Mouse (Mus musculus): ENCODE data around the gene Ankk1. TPM values are rescaled to one million over a fixed set of nuclear protein-coding genes. Genes with fewer than 3 reads are reported as not detected.

Ankk1 gene
- total RNA-seq (2014; fragmentation: Nextera tagmentation): not detected in 2 replicates
- total RNA-seq (2017): not detected in 2 replicates

DNA sequence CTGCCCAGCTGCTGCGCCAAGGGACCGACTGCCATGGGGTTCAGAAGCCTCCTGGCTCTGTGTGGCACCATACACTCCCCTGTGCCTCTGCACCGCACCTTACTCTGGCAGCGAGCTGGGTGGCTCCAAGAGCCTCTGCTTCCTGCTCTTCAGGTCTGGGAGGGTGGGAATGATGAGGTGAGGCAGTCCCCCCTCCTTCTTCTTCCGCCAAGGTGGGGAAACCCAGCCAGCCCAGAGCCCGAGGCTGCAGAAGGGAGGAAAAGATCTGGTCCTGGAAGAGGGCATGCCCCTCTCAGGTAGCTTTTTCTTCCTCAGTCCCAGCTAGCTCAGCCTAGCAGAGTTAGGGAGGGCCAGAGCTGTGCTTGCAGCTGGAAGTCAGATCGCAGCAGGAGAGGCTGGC is at the start of gene Ankk1:
TSS of gene Ankk1 (minus strand) at position 101 of the 400 bp plus-strand sequence.
- no peak for ATAC-seq (replicated peaks; ENCODE audit: low FRiP score, low TSS enrichment, poor library complexity, severe bottlenecking)

DNA sequence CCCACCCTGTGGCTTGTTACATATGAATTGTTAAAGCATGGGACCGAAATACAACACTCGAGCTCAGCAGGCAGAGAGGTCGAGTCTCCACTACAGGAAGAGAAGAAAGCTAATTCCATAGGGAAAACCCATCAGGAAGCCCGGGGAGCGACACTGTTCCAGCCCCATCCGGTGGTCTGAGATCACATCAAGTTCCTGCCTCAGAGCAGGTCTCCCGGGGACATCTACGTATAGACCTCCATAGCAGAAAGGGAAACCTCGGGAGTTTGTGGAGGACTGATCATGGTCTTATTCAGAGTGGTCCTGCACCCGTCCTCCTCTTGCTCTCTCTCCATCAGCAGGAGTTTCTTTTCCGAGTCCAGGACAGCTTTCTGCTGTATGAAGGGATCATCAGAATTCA is 45.3 kb upstream of the Ankk1 start:
- ATAC-seq (replicated peaks; ENCODE audit: low FRiP score, low TSS enrichment, poor library complexity, severe bottlenecking): no peak

DNA sequence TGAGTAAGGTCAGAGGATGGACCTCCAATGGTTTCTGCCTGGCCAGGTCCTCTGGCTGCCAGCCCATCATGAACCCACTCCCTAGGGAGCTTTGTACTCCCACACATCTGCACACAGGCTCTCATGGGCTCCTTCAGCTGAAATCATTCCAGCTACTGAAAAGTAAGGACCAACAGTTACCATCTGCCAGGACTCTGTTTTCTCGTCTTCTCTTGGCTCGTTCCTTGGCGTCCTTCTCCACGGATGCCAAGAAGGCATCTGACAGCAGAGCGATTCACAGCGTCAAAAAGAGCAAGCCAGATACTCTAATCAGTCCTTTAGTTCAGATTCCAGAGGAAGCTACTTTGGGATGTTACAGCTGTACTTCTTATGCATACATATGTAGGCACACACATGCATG is 44.1 kb upstream of the Ankk1 start:
- no peak for ATAC-seq (replicated peaks; ENCODE audit: low FRiP score, low TSS enrichment, poor library complexity, severe bottlenecking)

DNA sequence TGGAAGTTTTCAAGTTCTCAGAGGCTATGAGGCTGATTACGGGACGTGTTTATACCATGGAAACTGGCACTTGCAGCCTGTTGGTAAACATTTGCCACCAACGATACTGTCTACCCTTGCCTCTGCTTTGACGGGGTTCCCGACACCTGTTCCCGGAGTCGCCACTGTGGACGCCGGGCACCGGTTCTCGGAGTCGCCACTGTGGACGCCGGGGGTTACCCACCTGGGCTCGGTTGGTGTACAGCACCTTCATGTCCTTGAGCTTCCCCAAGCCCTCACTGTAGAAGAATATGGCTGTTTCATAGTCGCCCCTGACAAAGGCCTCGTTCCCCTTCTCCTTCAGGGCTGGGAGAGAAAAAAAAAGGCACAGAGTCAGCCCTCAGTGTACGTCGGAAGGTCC is 43.2 kb upstream of the Ankk1 start:
- no peak for ATAC-seq (replicated peaks; ENCODE audit: low FRiP score, low TSS enrichment, poor library complexity, severe bottlenecking)

DNA sequence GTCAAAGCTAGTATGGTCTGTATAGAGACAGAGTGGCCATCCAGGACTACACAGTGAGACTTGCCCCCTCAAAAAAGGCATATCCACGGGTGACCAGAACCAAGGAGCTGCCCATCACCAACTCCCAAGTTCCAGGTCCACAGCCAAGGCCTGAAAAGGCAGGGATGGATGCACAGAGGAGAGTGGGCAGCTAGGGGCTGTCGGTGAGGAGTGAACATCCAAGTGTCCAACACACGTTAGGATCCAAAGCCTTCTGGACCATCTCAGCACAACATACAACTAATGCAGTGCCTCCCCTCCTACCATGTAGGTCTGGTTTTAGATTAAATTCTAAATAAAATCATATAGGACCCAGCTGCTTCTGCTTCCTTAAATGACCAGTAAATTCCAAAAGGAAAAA is 29.3 kb upstream of the Ankk1 start:
- no peak for ATAC-seq (replicated peaks; ENCODE audit: low FRiP score, low TSS enrichment, poor library complexity, severe bottlenecking)

DNA sequence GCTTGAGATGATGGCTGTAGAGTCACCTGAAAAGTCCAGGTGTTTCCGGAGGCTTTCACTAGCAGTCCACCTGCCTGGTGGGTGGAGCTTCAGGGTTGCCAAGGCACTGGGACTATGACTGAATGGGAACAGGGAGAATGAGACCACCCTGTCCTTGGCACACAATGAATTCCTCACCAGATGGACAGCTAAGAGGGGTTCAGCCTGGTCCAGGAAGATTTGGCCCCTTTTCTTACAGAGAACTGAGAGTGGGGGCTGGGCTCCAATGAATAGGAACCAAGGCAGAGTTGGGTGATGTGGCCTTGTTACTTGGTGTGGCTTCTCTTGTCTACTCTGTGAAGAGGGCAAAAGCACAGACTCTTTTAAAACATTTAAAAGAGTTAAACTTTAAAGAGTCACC is 25.6 kb upstream of the Ankk1 start:
- ATAC-seq (replicated peaks; ENCODE audit: low FRiP score, low TSS enrichment, poor library complexity, severe bottlenecking): no peak

DNA sequence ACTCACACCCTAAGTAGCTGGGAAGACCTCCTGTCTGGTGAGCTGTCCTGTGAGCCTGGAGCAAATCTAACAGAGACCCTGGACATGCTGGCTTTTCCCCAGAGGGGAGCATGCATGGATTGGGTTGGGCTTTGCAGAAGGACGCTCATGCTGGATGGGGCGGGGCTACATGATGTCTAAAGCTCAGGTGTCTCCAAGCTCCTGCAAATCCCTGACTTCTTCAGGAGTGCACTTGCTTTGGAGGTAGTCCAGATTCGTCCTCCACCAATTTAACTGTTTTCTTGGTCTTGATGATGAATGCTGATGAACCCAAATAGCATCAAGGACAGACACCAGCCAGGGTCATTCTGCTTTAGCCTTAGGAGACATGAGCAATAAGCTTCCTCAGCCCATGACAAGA is 23.7 kb upstream of the Ankk1 start:
- no peak for ATAC-seq (replicated peaks; ENCODE audit: low FRiP score, low TSS enrichment, poor library complexity, severe bottlenecking)

DNA sequence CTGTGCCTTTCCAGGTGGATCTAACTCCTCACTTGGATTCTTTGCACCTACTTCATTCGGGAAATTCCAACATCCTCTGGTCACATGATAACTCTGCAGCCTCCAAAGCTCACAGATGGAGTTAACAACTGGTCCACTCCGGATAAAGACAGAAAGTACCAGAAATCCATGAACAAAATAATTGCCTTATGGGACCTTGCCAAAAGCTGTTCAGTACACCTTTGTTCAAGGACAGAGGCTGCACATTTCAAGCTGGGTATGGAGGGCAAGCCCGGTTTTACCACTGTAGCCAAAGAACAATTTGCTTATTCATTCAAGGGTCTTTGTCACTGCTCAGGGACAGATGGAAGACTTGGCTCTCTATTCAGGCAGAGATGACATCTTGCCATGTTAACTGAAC is 15.8 kb upstream of the Ankk1 start:
- no peak for ATAC-seq (replicated peaks; ENCODE audit: low FRiP score, low TSS enrichment, poor library complexity, severe bottlenecking)

DNA sequence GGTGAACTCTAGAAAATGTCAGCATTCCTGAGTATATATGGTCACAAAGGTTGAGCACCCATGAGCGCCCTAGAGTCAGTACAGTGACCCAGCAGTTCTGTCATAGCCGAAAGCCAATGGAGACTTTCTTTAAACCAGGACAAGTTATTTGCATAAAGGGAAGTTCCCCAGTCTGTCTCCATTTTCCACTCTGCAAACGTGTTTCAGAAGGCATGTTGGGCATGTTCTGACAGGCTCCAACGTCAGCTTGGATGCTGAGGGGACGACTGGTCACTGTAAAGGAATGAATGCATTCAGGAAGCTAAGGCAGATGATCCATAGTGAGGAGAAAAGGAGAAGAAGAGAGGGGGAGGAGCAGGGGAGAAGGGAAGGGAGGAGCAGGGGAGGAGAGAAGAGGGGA is 657 bp upstream of the Ankk1 start:
- no peak for ATAC-seq (replicated peaks; ENCODE audit: low FRiP score, low TSS enrichment, poor library complexity, severe bottlenecking)

DNA sequence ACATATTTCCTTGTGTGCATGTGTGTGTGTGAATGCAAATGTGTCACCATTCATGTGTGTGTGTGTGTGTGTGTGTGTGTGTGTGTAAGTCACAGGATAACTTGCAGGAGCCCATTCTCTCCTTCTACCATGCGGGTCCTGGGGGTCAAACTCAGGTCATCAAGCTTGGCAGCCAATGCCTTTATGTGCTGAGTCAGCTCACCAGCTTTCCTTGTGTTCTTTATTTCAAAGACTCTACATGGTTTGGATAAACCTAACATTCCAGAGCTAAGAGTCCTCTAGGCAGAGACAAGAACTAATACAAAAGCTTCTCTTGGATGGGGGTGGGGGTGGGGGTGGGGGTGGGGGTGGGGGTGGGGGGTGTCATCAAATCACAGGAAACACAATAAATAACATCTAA is 1.2 kb downstream of the Ankk1 start:
- ATAC-seq (replicated peaks; ENCODE audit: low FRiP score, low TSS enrichment, poor library complexity, severe bottlenecking): no peak

DNA sequence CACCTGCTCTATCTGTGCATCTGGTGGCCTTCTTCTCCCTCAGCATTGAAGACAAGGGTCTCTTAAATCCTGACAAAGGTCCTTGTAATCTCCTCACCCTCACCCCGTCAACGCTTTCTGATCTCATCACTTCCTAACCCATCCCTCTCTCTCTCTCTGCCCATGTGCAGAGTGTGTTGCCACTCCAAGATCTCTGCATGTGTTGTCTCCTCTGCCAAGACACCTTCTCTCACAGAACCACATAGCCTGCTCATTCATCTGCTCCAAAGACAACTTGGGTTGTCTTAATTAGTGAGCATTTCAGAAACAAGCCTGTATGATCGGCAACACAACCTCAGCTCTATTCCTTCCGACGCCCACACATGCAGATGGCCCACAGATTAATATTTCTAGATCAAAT is 3.0 kb downstream of the Ankk1 start:
- no peak for ATAC-seq (replicated peaks; ENCODE audit: low FRiP score, low TSS enrichment, poor library complexity, severe bottlenecking)

DNA sequence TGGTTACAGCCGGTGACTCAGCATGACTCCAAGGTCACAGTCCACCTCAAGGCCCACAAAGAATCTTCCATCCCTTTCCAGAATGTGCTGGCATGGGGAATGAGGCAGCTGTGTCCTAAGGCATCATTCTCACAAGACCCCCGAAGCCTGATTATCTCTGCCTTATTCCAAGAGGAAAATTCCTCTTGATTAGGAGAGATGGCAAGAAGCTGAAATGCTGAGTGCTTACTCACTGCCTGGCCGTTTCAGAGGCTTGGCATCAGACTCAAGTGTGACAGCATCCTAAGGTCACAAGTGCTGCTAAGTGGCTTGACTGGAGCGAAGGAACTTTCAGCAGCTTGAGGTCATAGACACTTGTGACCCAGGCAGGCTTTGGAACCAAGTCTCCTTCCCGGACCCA is 16.2 kb downstream of the Ankk1 start:
- no peak for ATAC-seq (replicated peaks; ENCODE audit: low FRiP score, low TSS enrichment, poor library complexity, severe bottlenecking)

DNA sequence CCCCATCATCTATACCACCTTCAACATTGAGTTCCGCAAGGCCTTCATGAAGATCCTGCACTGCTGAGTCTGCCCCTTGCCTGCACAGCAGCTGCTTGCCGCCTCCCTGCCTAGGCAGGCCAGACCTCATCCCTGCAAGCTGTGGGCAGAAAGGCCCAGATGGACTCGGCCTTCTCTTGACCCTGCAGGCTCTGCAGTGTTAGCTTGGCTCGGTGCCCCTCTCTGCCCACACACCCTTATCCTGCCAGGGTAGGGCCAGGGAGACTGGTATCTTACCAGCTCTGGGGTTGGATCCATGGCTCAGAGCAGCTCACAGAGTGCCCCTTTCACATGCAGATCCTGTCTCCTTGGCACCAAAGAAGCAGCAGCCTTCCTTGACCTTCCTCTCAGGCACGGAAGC is 19.8 kb downstream of the Ankk1 start:
- no peak for ATAC-seq (replicated peaks; ENCODE audit: low FRiP score, low TSS enrichment, poor library complexity, severe bottlenecking)

DNA sequence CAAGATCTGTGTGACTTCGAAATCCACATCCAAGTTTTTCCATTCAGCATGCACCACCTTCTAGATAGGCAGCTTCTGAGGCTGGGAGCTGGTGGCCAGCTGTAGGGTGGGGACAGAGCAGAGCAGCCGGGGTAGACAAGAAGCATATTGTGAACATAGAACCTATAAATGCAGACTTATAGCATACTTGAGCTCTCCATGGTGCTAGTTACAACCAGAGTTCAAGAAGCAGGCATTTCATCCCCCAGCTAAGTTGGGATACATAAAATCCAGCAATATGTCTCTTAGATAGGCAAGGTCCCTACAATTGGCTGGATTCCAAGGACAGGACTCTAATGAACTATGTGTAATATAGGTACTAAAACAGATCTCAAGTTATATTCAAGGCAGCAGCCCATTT is 23.1 kb downstream of the Ankk1 start:
- ATAC-seq (replicated peaks; ENCODE audit: low FRiP score, low TSS enrichment, poor library complexity, severe bottlenecking): no peak

DNA sequence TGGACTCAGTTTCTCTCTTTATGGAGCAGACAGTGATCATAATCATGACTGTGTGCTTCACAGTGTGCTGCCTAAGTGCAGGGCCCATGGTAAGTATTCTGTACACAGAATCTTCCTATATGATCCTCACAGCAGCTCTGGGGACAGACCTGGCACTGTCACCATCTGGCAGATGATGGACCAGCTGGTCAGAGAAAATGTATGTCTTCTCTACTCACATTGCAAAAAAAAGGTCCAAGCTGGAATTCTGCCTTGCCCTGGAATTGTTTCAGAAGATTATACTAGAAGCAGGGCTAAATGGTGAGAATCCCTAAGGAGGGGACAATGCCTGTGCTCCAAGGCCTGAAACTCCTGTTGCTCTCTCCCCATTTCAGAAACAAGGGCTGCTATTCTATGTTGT is 30.8 kb downstream of the Ankk1 start:
- no peak for ATAC-seq (replicated peaks; ENCODE audit: low FRiP score, low TSS enrichment, poor library complexity, severe bottlenecking)

DNA sequence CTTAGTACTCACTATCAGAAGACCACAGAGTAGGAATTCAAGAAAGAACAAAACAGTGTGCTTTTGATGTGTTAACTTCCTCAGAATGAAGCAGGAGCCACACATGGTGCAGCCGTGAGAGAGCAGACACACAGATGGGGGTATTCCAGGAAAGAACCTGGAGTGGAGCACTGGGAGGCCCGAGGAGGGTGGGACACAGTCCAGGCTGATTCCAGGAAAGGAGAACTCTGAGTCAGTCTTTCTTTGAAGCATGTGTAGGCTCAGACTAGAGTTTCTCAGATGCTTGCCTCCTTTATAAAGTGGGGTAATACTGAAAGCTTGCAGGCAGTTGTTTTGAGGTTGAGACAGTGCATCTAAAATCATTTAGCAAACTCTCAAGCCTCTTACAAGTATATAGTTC is 34.6 kb downstream of the Ankk1 start:
- no peak for ATAC-seq (replicated peaks; ENCODE audit: low FRiP score, low TSS enrichment, poor library complexity, severe bottlenecking)

DNA sequence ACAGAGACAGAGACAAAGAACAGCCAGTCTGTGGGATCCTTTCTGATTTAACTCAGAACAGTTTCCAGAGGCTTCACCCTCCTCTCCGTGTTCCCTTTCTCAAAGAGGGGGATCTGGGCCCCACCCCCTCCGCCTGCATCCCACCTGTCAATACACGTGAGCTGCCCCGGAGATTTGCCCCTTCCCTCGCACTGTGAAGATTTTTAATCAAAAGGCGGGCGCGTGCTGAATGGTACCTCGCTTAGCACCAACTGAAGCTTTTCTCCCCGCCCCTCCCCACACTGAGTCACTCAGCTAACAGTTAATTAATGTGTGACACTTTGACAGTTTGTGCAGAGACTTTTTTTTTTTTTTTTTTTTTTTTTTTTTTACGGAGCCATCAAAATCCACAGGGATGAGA is 40.7 kb downstream of the Ankk1 start:
- ATAC-seq (replicated peaks; ENCODE audit: low FRiP score, low TSS enrichment, poor library complexity, severe bottlenecking): no peak

DNA sequence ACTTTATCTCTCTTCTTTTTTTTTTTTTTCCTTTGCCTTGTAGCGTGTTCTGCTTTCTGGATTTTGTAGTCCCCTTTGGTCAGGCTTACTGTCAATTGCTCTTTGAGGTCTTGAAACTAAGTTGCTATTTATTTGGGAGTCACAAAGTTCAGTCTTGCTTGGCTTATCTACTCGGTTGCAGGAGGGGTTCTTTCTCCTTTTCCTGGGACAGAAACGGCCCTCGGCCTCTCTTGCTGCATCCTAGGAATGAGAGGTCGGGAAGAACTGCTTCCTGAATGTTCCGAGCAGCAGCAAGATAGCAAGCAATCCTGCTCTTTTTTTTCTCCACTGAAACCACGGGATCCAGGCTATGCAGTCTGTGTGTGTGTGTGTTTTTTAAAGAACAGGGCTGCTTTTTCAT is 41.5 kb downstream of the Ankk1 start:
- no peak for ATAC-seq (replicated peaks; ENCODE audit: low FRiP score, low TSS enrichment, poor library complexity, severe bottlenecking)

DNA sequence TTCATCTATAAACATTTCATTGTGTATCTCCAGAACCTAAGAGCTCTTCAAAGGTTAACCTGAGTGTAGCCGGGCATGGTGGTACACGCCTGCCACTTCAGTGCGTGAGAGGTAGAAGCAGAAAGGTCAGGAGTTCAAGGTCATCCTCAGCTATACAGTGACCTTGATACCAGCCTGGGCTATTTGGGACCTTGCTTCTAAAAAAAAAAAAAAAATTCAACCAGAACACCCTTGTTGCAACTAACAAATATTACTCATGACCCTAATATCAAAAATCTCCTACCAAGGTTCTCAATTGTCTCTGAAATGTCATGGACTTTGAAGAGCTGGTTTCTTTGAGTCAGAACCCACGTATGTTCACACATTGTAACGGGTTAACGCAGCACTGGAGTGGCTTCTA is 42.0 kb downstream of the Ankk1 start:
- no peak for ATAC-seq (replicated peaks; ENCODE audit: low FRiP score, low TSS enrichment, poor library complexity, severe bottlenecking)

DNA sequence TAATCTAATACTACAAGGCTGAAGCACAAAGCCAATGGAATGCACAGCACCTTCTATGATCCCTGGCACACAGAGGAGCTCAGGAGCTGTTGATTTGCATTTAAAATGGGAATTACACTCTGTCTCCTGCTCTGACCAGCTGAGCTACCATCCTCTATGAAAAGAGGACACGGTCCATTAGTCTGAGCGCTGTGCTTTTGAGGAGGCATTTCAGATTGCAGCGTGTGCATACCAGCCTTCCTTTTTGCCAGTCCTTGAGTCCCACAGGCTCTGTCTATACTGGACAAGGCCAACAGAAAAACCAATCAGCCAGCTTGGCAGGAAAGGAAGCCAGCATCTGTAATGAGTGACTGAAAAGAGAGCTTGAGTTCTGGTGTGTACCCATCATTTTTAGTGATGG is 42.8 kb downstream of the Ankk1 start:
- no peak for ATAC-seq (replicated peaks; ENCODE audit: low FRiP score, low TSS enrichment, poor library complexity, severe bottlenecking)

DNA sequence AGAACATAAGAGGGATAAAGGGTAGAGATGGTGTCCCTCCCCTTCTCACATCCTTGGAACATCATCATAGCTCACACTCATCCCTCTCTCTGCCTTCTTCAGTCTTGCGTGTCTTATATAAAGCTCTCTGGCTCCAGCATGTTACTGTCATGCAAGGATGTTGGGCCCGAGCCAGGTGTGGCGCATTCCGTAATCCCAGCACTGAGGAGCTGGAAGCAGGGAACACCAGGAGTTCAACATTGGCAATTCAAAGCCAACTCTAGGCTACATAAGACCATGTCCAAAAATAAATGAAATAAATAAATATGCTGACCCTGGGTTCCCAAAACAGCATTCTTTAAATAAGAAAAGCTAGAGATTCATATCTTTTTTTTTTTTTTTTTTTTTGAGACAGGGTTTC is 46.9 kb downstream of the Ankk1 start:
- no peak for ATAC-seq (replicated peaks; ENCODE audit: low FRiP score, low TSS enrichment, poor library complexity, severe bottlenecking)

DNA sequence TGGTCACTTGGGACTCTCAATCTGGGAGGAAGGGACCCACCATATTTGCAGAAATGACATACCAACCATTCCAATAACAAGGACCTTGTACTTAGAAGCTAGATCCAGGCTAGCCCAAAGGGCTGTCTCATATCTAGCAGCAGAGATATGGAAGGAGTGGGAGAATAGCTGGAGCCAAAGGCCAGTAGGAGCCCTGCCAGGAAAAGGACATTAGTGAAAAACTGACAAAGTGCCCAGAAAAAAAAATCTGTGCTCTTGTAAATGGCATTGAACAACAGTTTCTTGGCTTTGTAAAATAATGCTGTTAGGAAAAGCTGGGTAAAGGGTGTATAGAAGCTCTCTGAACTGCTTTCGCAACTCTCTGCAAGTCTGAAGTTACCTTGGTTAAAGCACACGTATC is 52.9 kb downstream of the Ankk1 start:
- no peak for ATAC-seq (replicated peaks; ENCODE audit: low FRiP score, low TSS enrichment, poor library complexity, severe bottlenecking)

DNA sequence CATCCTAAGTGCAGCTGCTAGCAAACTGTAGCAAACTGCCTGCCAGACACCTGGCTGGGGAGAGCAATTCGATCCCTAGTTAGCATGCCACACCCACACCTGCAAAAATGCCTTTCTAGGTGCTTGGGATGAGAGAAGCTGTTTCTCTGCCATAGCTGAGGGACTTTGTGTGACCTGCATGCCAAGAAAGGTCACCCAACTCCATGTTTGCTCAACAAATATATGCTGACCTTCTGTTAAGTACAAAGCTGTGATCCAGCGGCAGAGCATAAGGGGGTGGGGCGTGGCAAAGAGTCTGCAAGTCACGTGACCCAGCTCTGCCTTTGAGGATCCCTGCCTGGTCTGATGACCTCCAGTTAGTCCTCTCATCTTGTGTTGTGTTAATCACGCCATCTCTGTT is 61.1 kb downstream of the Ankk1 start:
- no peak for ATAC-seq (replicated peaks; ENCODE audit: low FRiP score, low TSS enrichment, poor library complexity, severe bottlenecking)
